Mouse (Mus musculus) CH12.LX (cell line): ENCODE data around the gene Gm45337. TPM values are rescaled to one million over a fixed set of nuclear protein-coding genes. Genes with fewer than 3 reads are reported as not detected.
"Not testable (repeated sequence)": the region's sequence is repeated elsewhere in the genome, so short reads cannot be mapped to it uniquely, and the experiment has no call there.

Source experiments
- DNase-seq: peaks from one replicate; pipeline ENCODE4 v3.0.0-alpha.2; 2013; ENCODE audit errors: extremely low read depth
- H3K27ac ChIP-seq: 2 replicates; pipeline ENCODE4 v1.5.1; 2012; ENCODE audit warnings: low read depth, mild to moderate bottlenecking, control low read depth, moderate library complexity; ENCODE audit not compliant: insufficient read depth
- H3K27me3 ChIP-seq: replicated peaks from 2 replicates; pipeline ENCODE3; 2012; ENCODE audit warnings: inconsistent platforms
- H3K36me3 ChIP-seq, 2 experiments: replicated peaks in 1 of 2; 2 replicates each; pipeline versions ENCODE3 to v1.6.1; 2012; ENCODE audit warnings: inconsistent platforms in 1 of 2, low read length in 1 of 2, mild to moderate bottlenecking in 1 of 2, mixed read lengths in 1 of 2, moderate library complexity in 1 of 2; ENCODE audit not compliant: control insufficient read depth in 1 of 2, insufficient read depth in 1 of 2
- H3K4me1 ChIP-seq, 2 experiments: 2 replicates each; pipeline ENCODE4 v1.6.1; 2012; ENCODE audit warnings: inconsistent platforms in 1 of 2, moderate library complexity in 1 of 2; ENCODE audit not compliant: insufficient read depth in 2 of 2, control insufficient read depth in 1 of 2
- H3K4me2 ChIP-seq: 2 replicates; pipeline ENCODE4 v1.6.1; 2012; ENCODE audit warnings: low read depth, mild to moderate bottlenecking, control low read depth; ENCODE audit not compliant: poor library complexity, insufficient read depth, severe bottlenecking
- H3K4me3 ChIP-seq, 3 experiments: fragments of 150-350 bp in 1 of 3; sonication (generic) in 1 of 3; replicated peaks in 1 of 3; 2 replicates each; pipeline versions ENCODE3 to v1.5.1; 2011 to 2012; ENCODE audit warnings: low read depth in 2 of 3, low read length in 2 of 3, mild to moderate bottlenecking in 2 of 3, moderate library complexity in 2 of 3, control low read depth in 1 of 3, improper control_type of control experiment in 1 of 3, inconsistent platforms in 1 of 3, mixed read lengths in 1 of 3; ENCODE audit not compliant: poor library complexity in 1 of 3
- H3K79me2 ChIP-seq: replicated peaks from 2 replicates; pipeline ENCODE4 v1.6.1; 2012; ENCODE audit warnings: mild to moderate bottlenecking, moderate library complexity; ENCODE audit not compliant: control insufficient read depth, poor library complexity, insufficient read depth, severe bottlenecking; ENCODE audit errors: extremely low read depth
- H3K9ac ChIP-seq: 2 replicates; pipeline ENCODE4 v1.6.1; 2012; ENCODE audit warnings: low read depth, mild to moderate bottlenecking, control low read depth, moderate library complexity; ENCODE audit not compliant: insufficient read depth
- H3K9me3 ChIP-seq: replicated peaks from 2 replicates; pipeline ENCODE3; 2012; ENCODE audit warnings: low read length, inconsistent platforms, mixed read lengths
- BHLHE40 ChIP-seq: IDR thresholded peaks from 2 replicates; pipeline ENCODE4 v1.6.1; 2011; ENCODE audit warnings: mild to moderate bottlenecking, low read depth, low read length, improper control_type of control experiment
- CTCF ChIP-seq, 2 experiments: IDR thresholded peaks in 1 of 2; conservative IDR thresholded peaks in 1 of 2; 2 replicates each; pipeline ENCODE4 v1.5.1; 2011 to 2012; ENCODE audit warnings: low read depth in 2 of 2, low read length in 2 of 2, improper control_type of control experiment in 1 of 2, inconsistent platforms in 1 of 2, mild to moderate bottlenecking in 1 of 2, moderate library complexity in 1 of 2
- E2F4 ChIP-seq: IDR thresholded peaks from 2 replicates; pipeline ENCODE4 v1.6.1; 2011; ENCODE audit warnings: low read depth, low read length, improper control_type of control experiment; ENCODE audit not compliant: insufficient replicate concordance
- ELF1 ChIP-seq: IDR thresholded peaks from 2 replicates; pipeline ENCODE4 v1.6.1; 2014; ENCODE audit warnings: low read depth, mild to moderate bottlenecking, inconsistent platforms, low read length, improper control_type of control experiment
- ETS1 ChIP-seq: conservative IDR thresholded peaks from 2 replicates; pipeline ENCODE4 v1.6.1; 2012; ENCODE audit warnings: low read depth, mild to moderate bottlenecking, inconsistent platforms, low read length, improper control_type of control experiment, moderate library complexity
- GABPA ChIP-seq: IDR thresholded peaks from 2 replicates; pipeline ENCODE4 v1.6.1; 2012; ENCODE audit warnings: low read depth, low read length, improper control_type of control experiment, inconsistent platforms; ENCODE audit not compliant: insufficient replicate concordance
- HCFC1 ChIP-seq: IDR thresholded peaks from 2 replicates; pipeline ENCODE4 v1.6.1; 2012; ENCODE audit warnings: low read depth, mild to moderate bottlenecking, inconsistent platforms, low read length, improper control_type of control experiment
- IRF4 ChIP-seq: IDR thresholded peaks from 2 replicates; pipeline ENCODE4 v1.6.1; 2014; ENCODE audit warnings: low read depth, mild to moderate bottlenecking, inconsistent platforms, low read length, improper control_type of control experiment
- MAFK ChIP-seq: IDR thresholded peaks from 2 replicates; pipeline ENCODE4 v1.6.1; 2011; ENCODE audit warnings: low read length, improper control_type of control experiment; ENCODE audit not compliant: insufficient replicate concordance
- MAX ChIP-seq: IDR thresholded peaks from 2 replicates; pipeline ENCODE4 v1.6.1; 2011; ENCODE audit warnings: low read length, improper control_type of control experiment
- MAZ ChIP-seq: IDR thresholded peaks from 2 replicates; pipeline ENCODE4 v1.6.1; 2012; ENCODE audit warnings: low read depth, mild to moderate bottlenecking, inconsistent platforms, low read length, improper control_type of control experiment, moderate library complexity
- MXI1 ChIP-seq: IDR thresholded peaks from 2 replicates; pipeline ENCODE4 v1.6.1; 2011; ENCODE audit warnings: mild to moderate bottlenecking, low read depth, low read length, improper control_type of control experiment
- MYC ChIP-seq: IDR thresholded peaks from 2 replicates; pipeline ENCODE4 v1.6.1; 2011; ENCODE audit warnings: low read depth, mild to moderate bottlenecking, improper control_type of control experiment, low read length
- NELFE ChIP-seq: IDR thresholded peaks from 2 replicates; pipeline ENCODE4 v1.6.1; 2011; ENCODE audit warnings: low read depth, low read length, improper control_type of control experiment
- POLR2AphosphoS2 ChIP-seq: IDR thresholded peaks from 2 replicates; pipeline ENCODE4 v1.6.1; 2011; ENCODE audit warnings: low read depth, low read length, improper control_type of control experiment
- RAD21 ChIP-seq: IDR thresholded peaks from 2 replicates; pipeline ENCODE4 v1.6.1; 2011; ENCODE audit warnings: low read depth, mild to moderate bottlenecking, low read length, improper control_type of control experiment, moderate library complexity
- SMC3 ChIP-seq: IDR thresholded peaks from 2 replicates; pipeline ENCODE4 v1.6.1; 2011; ENCODE audit warnings: low read depth, low read length, improper control_type of control experiment
- TBP ChIP-seq: conservative IDR thresholded peaks from 2 replicates; pipeline ENCODE4 v1.6.1; 2011; ENCODE audit warnings: low read depth, low read length, improper control_type of control experiment
- TCF12 ChIP-seq: IDR thresholded peaks from 2 replicates; pipeline ENCODE4 v1.6.1; 2014; ENCODE audit warnings: low read depth, mild to moderate bottlenecking, inconsistent platforms, low read length, improper control_type of control experiment
- USF1 ChIP-seq: IDR thresholded peaks from 2 replicates; pipeline ENCODE4 v1.6.1; 2014; ENCODE audit warnings: low read depth, mild to moderate bottlenecking, inconsistent platforms, low read length, improper control_type of control experiment
- ZKSCAN1 ChIP-seq: IDR thresholded peaks from 2 replicates; pipeline ENCODE4 v1.6.1; 2012; ENCODE audit warnings: low read depth, inconsistent platforms, low read length, improper control_type of control experiment, borderline replicate concordance
- dilution Hi-C: fragments of 300-500 bp; cut with MboI; formaldehyde crosslinking; loops from 2 replicates; pipeline ENCODE4 v1.14.3; 2020; ENCODE audit warnings: low sequenced_read_pairs; ENCODE audit not compliant: extremely low pct_unique_long_range_greater_than_20kb, extremely low pct_ligation_motif_present
- in situ Hi-C: fragments of 300-500 bp; cut with MboI; formaldehyde crosslinking; loops from 3 replicates; pipeline ENCODE4 v1.14.3; 2019; ENCODE audit warnings: low sequenced_read_pairs, low pct_ligation_motif_present, low pct_unique_long_range_greater_than_20kb, mixed read lengths
- polyA plus RNA-seq: library from polyadenylated mRNA; unstranded; fragments of >175 nt; gene quantifications from 2 replicates; pipeline ENCODE4 v1.2.1, GENCODE M21; 2012; ENCODE audit warnings: low read depth; ENCODE audit not compliant: insufficient read length
- total RNA-seq, 2 experiments: library from RNA; depleted of rRNA; stranded (reverse); fragments of 300-350 nt in 1 of 2; fragments of >200 nt in 1 of 2; gene quantifications; 2 replicates each; pipeline ENCODE4 v1.2.3; 2012 to 2014

The Gm45337 gene
- total and polyA plus RNA-seq, 3 experiments, result not detected

DNA sequence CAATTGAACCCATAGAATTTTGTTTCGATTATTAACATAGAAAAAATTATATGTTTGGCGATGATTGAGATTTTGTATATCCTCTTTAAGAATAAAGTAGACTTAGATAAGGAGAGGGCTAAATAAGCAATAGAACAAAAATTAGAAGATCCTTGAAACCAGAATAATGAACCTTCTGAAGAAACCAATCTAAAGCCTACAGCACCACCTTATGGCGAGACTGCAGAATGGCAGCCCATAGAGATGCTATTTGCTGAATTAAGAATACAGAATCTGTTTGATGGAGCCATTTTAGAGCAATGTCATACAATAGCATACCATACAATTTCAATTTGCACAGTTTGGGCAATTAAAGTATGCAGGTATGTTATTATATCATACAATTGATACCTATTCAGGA is 25.4 kb upstream of the Gm45337 start:
- H3K79me2 ChIP-seq, result no peaks in the 10 kb centered on the region
- peak; percentile 29 for DNase-seq
- in situ Hi-C loops (no loop called here), dilution Hi-C loops (no loop called here)
- no peak overlapping the region for H3K27ac ChIP-seq
- H3K9me3 ChIP-seq, result no peaks in the 10 kb centered on the region
- H3K27me3 ChIP-seq, result peaks cover 49% of the 10 kb centered on the region
- H3K4me2 ChIP-seq, result no peak overlapping the region
- TF ChIP-seq SMC3 (peak; percentile 57), CTCF (conservative IDR thresholded peaks at IDR 0.05 in 1 of 2, IDR thresholded peaks at IDR 0.05 in 1 of 2; ENCODE audit: low read depth in 2 of 2, low read length in 2 of 2) (peak; percentile 62 to 88), NELFE (peak; percentile 36; the same call in 1 of the 2 replicates), GABPA (no peak), POLR2AphosphoS2 (no peak), USF1 (no peak), RAD21 (peak; percentile 86)
- H3K4me1 ChIP-seq, result no peaks in the 10 kb centered on the region
- no peaks in the 10 kb centered on the region for H3K36me3 ChIP-seq
- H3K4me3 ChIP-seq, result no peak overlapping the region
- H3K9ac ChIP-seq, result no peak overlapping the region

DNA sequence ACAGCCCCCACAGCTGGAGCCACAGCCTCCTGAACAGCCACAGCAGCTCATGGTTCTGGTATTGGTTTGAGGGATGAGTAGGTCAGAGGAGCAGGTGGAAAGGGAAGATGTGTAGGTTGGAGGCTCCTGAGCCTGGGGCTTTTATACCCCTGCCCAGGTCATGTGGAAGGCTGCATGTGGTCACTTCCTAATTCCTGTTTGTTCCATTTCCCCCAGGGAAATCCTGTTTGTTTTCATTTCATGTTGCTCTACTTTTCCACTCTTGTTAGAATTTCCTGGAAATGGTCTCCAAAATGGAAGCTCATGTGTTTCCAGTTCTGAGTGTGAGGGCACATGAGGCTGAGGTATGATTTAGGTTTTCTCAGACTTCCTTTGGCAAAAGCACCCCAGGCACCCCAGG is 21.2 kb upstream of the Gm45337 start, which contains the start of gene Gm4553:
Gene Gm4553 (minus strand): TSS at position 101 of the 400 bp plus-strand sequence.
- DNase-seq, H3K4me1 ChIP-seq, H3K79me2 ChIP-seq, H3K9me3 ChIP-seq, H3K9ac ChIP-seq, H3K4me2 ChIP-seq, dilution Hi-C loops, in situ Hi-C loops, H3K36me3 ChIP-seq, H3K27ac ChIP-seq, H3K4me3 ChIP-seq: not testable (repeated sequence)
- H3K27me3 ChIP-seq, result peaks cover 55% of the 10 kb centered on the region

DNA sequence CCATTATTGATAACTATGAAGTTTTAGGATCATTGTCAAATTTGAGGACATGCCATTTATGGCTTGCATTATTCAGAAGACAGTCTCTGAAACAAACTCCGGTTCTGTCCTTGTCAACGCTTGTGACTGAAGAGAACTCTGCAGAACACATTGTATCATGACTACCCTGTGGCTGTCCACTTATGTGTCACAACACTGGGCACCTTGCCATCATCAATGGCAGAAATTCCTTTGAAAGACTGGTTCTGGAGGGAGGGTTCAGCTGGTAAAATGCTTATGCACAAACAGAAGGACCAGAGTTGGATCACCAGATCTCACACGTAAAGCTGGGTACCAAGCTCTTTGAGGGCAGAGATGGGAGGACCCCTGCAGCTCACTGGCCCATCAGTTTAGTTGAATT is 15.0 kb upstream of the Gm45337 start:
- Histone ChIP-seq H3K79me2 (no peaks in the 10 kb centered on the region), H3K36me3 (no peaks in the 10 kb centered on the region), H3K4me2 (no peak overlapping the region), H3K4me1 (no peaks in the 10 kb centered on the region), H3K27me3 (peaks cover 79% of the 10 kb centered on the region), H3K9me3 (no peaks in the 10 kb centered on the region), H3K4me3 (no peak overlapping the region), H3K27ac (no peak overlapping the region)
- DNase-seq, result no peak
- in situ Hi-C loops, result no loop called here
- TF ChIP-seq POLR2AphosphoS2 (no peak), BHLHE40 (no peak), ELF1 (no peak), MAFK (no peak), TCF12 (no peak), MYC (no peak), E2F4 (no peak), RAD21 (no peak), IRF4 (no peak), ZKSCAN1 (no peak), MXI1 (no peak), MAZ (no peak), HCFC1 (no peak), TBP (no peak), ETS1 (no peak), MAX (no peak), SMC3 (no peak)
- TF ChIP-seq, all 38 proteins: peak for 0
- dilution Hi-C loops, result no loop called here
- H3K9ac ChIP-seq, result no peak overlapping the region

DNA sequence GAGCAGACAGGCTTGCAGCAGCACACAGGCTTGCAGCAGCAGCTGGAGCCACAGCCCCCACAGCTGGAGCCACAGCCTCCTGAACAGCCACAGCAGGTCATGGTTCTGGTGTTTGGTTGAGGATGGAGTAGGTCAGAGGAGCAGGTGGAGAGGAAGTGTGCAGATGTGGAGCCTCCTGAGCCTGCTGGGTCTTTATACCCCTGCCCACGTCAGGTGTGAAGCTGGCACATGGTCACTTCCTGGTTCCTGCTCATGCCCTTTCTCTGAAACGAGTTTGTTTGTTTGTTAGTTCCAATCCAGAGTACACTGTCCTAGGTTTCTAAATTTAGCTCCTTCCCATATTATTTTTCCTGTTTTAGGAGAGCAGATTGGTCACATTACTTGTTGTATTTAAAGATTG is 12.6 kb upstream of the Gm45337 start, which contains the start of gene Gm29735:
Gene Gm29735 (minus strand): TSS at position 101 of the 400 bp plus-strand sequence.
- H3K36me3 ChIP-seq, dilution Hi-C loops, H3K4me1 ChIP-seq, H3K27ac ChIP-seq, DNase-seq, H3K4me2 ChIP-seq, H3K4me3 ChIP-seq, H3K79me2 ChIP-seq, H3K9ac ChIP-seq, H3K9me3 ChIP-seq, in situ Hi-C loops: not testable (repeated sequence)
- H3K27me3 ChIP-seq, result peaks cover 77% of the 10 kb centered on the region
